Mouse (Mus musculus): ENCODE data around the gene Pak7.

- TF ChIP-seq POLR2A (IDR thresholded peaks at IDR 0.05; ENCODE audit: borderline replicate concordance, extremely low read depth, low read depth, low read length), result no peak
- no peak for TF ChIP-seq CTCF (IDR thresholded peaks at IDR 0.05; ENCODE audit: insufficient read depth, low read length)
These were observed 336.0 kb downstream of the Pak7 start, which contains the start of gene Lamp5 for GRCm38 (mm10) chr2:136051688-136052289.

Data from lung, adult 2 months (tissue).